Mouse (Mus musculus): Measurements from ENCODE around the gene Il17rb. TPM values are rescaled to one million over a fixed set of nuclear protein-coding genes. Genes with fewer than 3 reads are reported as not detected.

The Il17rb gene
- polyA plus RNA-seq, 2 experiments = 1.3 TPM

DNA sequence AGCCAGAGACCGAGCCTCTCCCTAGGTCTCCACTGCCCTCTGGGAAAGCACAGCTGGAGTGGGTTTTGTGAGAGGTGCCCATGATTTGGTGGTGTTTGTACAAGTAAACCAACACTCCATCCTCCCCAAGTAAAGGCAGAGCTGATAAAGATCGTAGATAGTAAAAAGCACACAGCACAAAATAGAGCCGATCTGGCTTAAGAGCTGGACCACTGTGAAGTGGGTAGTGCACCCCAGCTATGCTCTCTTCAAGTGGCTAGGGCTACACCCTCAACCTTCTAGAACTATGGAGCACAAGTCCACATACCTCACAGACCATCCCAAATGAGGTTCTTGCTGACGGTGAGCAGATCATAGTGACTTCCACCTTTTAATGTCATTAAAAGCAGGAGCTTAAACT lies 30.7 kb upstream of the Il17rb start:
- no peaks in the 10 kb centered on the region; the same call in 1 of the 2 replicates for H3K36me3 ChIP-seq (ENCODE audit: control insufficient read depth, insufficient read depth, low read length)
- no peaks in the 10 kb centered on the region for H3K4me1 ChIP-seq (ENCODE audit: control insufficient read depth, insufficient read depth, low read length)
- H3K27me3 ChIP-seq (ENCODE audit: control insufficient read depth, insufficient read depth, low read length) = no peaks in the 10 kb centered on the region
- H3K27ac ChIP-seq (replicated peaks; ENCODE audit: low read depth, low read length) = no peak overlapping the region
- DNase-seq (ENCODE audit: low spot score) (no peak), ATAC-seq (ENCODE audit: low FRiP score, low read depth) (no peak)
- 64% methylated on average over 4 of the region's 4 CpGs for whole genome bisulfite sequencing
- H3K9ac ChIP-seq (ENCODE audit: low read depth, low read length, severe bottlenecking) = no peak overlapping the region
- no peak overlapping the region for H3K4me2 ChIP-seq (replicated peaks; ENCODE audit: low read depth, low read length, severe bottlenecking)
- H3K4me3 ChIP-seq (replicated peaks; ENCODE audit: low read length) = no peak overlapping the region
- TF ChIP-seq POLR2A (IDR thresholded peaks at IDR 0.05; ENCODE audit: borderline replicate concordance, extremely low read depth, insufficient read depth, insufficient read length) = no peak
- H3K9me3 ChIP-seq (ENCODE audit: control insufficient read depth, low read length) = no peaks in the 10 kb centered on the region

- H3K9me3 ChIP-seq (ENCODE audit: control insufficient read depth, low read length) = no peaks in the 10 kb centered on the region
- no peak overlapping the region for H3K9ac ChIP-seq (ENCODE audit: low read depth, low read length, severe bottlenecking)
- TF ChIP-seq POLR2A (IDR thresholded peaks at IDR 0.05; ENCODE audit: borderline replicate concordance, extremely low read depth, insufficient read depth, insufficient read length) = no peak
- 86% methylated on average over 18 of the region's 18 CpGs for WGBS
- ATAC-seq (ENCODE audit: low FRiP score, low read depth) (no peak), DNase-seq (ENCODE audit: low spot score) (no peak)
- no peak overlapping the region for H3K27ac ChIP-seq (replicated peaks; ENCODE audit: low read depth, low read length)
- H3K4me2 ChIP-seq (replicated peaks; ENCODE audit: low read depth, low read length, severe bottlenecking) = no peak overlapping the region
- H3K4me1 ChIP-seq (ENCODE audit: control insufficient read depth, insufficient read depth, low read length) = no peaks in the 10 kb centered on the region
- no peaks in the 10 kb centered on the region; the same call in 1 of the 2 replicates for H3K36me3 ChIP-seq (ENCODE audit: control insufficient read depth, insufficient read depth, low read length)
- no peaks in the 10 kb centered on the region for H3K27me3 ChIP-seq (ENCODE audit: control insufficient read depth, insufficient read depth, low read length)
- no peak overlapping the region for H3K4me3 ChIP-seq (replicated peaks; ENCODE audit: low read length)
These were observed 29.7 kb upstream of the Il17rb start for GRCm38 (mm10) chr14:30038431-30038830.

GRCm38 (mm10) chr14:30033405-30033804 lies 24.7 kb upstream of the Il17rb start:
- H3K9me3 ChIP-seq (ENCODE audit: control insufficient read depth, low read length) = no peaks in the 10 kb centered on the region
- no peak for DNase-seq (ENCODE audit: low spot score)
- TF ChIP-seq POLR2A (IDR thresholded peaks at IDR 0.05; ENCODE audit: borderline replicate concordance, extremely low read depth, insufficient read depth, insufficient read length) = no peak
- H3K4me2 ChIP-seq (replicated peaks; ENCODE audit: low read depth, low read length, severe bottlenecking) = no peak overlapping the region
- no peak overlapping the region for H3K27ac ChIP-seq (replicated peaks; ENCODE audit: low read depth, low read length)
- no peak overlapping the region for H3K4me3 ChIP-seq (replicated peaks; ENCODE audit: low read length)
- no peak overlapping the region for H3K9ac ChIP-seq (ENCODE audit: low read depth, low read length, severe bottlenecking)
- H3K36me3 ChIP-seq (ENCODE audit: control insufficient read depth, insufficient read depth, low read length) = no peaks in the 10 kb centered on the region
- ATAC-seq (ENCODE audit: low FRiP score, low read depth) = no peak; the same call in 1 of the 2 replicates
- WGBS = 49% methylated on average over 8 of the region's 8 CpGs
- no peaks in the 10 kb centered on the region for H3K27me3 ChIP-seq (ENCODE audit: control insufficient read depth, insufficient read depth, low read length)
- no peaks in the 10 kb centered on the region for H3K4me1 ChIP-seq (ENCODE audit: control insufficient read depth, insufficient read depth, low read length)

DNA sequence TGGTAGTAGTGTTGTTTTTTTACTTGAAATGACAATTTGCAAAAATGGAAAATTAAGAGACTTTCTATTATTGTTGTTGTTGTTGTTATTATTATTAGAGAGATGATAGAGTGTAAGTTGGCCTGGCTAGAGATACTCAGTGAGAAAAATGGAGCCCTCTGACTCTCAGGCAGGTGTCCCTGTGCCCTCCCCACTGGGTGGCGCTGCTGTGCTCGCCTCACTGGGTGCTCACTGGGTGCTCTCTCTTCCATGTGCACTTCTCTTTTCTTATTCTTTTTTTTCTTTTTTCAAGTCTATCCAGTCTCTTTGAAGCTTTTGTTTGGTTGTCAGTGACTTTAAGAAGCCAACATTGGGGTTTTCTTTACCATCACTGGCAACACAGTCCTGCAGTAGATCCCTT lies 18.7 kb upstream of the Il17rb start:
- 45% methylated on average over 2 of the region's 2 CpGs for WGBS

DNA sequence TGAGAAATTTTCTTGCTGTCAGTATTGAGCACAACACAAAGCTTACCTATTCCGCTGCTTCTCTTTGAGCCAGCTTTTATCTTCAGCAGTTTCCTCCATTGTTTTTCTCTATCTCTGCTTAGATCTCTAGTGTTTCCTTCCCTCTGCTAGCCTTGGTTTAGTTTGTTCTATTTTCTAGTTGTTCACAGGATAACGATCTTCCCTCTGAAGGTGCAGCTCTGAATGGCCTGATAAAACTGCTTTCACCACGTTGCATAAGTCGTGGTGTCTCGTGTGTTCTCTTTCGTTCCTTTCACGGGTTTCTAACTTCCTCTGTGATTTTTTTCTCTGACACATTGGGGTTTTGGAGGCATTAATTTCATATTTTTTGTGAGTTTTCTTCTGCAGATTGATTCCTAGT lies 15.7 kb upstream of the Il17rb start:
- Histone ChIP-seq H3K27ac (replicated peaks; ENCODE audit: low read depth, low read length) (no peak overlapping the region), H3K4me2 (replicated peaks; ENCODE audit: low read depth, low read length, severe bottlenecking) (no peak overlapping the region), H3K9ac (ENCODE audit: low read depth, low read length, severe bottlenecking) (no peak overlapping the region), H3K4me3 (replicated peaks; ENCODE audit: low read length) (no peak overlapping the region), H3K36me3 (ENCODE audit: control insufficient read depth, insufficient read depth, low read length) (no peaks in the 10 kb centered on the region), H3K4me1 (ENCODE audit: control insufficient read depth, insufficient read depth, low read length) (no peaks in the 10 kb centered on the region), H3K9me3 (ENCODE audit: control insufficient read depth, low read length) (no peaks in the 10 kb centered on the region), H3K27me3 (ENCODE audit: control insufficient read depth, insufficient read depth, low read length) (no peaks in the 10 kb centered on the region)
- no peak for DNase-seq (ENCODE audit: low spot score)
- 57% methylated on average over 7 of the region's 7 CpGs for WGBS
- no peak for TF ChIP-seq POLR2A (IDR thresholded peaks at IDR 0.05; ENCODE audit: borderline replicate concordance, extremely low read depth, insufficient read depth, insufficient read length)
- ATAC-seq (ENCODE audit: low FRiP score, low read depth) = no peak

More for the DNA sequence above, 18.7 kb upstream of the Il17rb start:
- H3K4me2 ChIP-seq (replicated peaks; ENCODE audit: low read depth, low read length, severe bottlenecking) = no peak overlapping the region
- no peaks in the 10 kb centered on the region for H3K27me3 ChIP-seq (ENCODE audit: control insufficient read depth, insufficient read depth, low read length)
- no peaks in the 10 kb centered on the region for H3K36me3 ChIP-seq (ENCODE audit: control insufficient read depth, insufficient read depth, low read length)
- no peaks in the 10 kb centered on the region for H3K9me3 ChIP-seq (ENCODE audit: control insufficient read depth, low read length)
- H3K27ac ChIP-seq (replicated peaks; ENCODE audit: low read depth, low read length) = no peak overlapping the region
- ATAC-seq (ENCODE audit: low FRiP score, low read depth) = no peak
- H3K4me1 ChIP-seq (ENCODE audit: control insufficient read depth, insufficient read depth, low read length) = no peaks in the 10 kb centered on the region
- no peak overlapping the region for H3K4me3 ChIP-seq (replicated peaks; ENCODE audit: low read length)
- TF ChIP-seq POLR2A (IDR thresholded peaks at IDR 0.05; ENCODE audit: borderline replicate concordance, extremely low read depth, insufficient read depth, insufficient read length) = no peak
- H3K9ac ChIP-seq (ENCODE audit: low read depth, low read length, severe bottlenecking) = no peak overlapping the region
- DNase-seq (ENCODE audit: low spot score) = no peak

DNA sequence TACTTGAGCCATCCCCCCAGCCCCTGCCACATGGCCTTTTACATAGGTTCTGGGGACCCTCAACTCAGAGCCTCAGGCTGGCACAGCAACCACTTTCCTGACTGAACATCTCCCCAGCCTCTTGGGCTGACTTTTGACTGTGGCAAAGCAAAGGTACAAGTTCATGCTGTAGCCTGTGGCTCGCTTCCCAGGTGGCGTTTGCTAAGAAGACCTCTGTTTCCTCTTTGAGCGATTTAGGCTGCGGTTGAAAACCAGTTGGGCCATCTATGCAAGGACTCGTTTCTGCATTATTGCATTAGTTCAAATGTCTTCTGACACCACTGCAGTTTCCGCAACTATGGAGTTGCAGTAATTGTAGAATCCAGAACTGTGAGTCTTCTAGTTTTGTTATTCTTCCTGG lies 13.8 kb upstream of the Il17rb start:
- H3K4me3 ChIP-seq (replicated peaks; ENCODE audit: low read length) = no peak overlapping the region
- no peak overlapping the region for H3K27ac ChIP-seq (replicated peaks; ENCODE audit: low read depth, low read length)
- H3K36me3 ChIP-seq (ENCODE audit: control insufficient read depth, insufficient read depth, low read length) = no peaks in the 10 kb centered on the region
- ATAC-seq (ENCODE audit: low FRiP score, low read depth) (no peak), DNase-seq (ENCODE audit: low spot score) (no peak)
- no peaks in the 10 kb centered on the region for H3K9me3 ChIP-seq (ENCODE audit: control insufficient read depth, low read length)
- no peak for TF ChIP-seq POLR2A (IDR thresholded peaks at IDR 0.05; ENCODE audit: borderline replicate concordance, extremely low read depth, insufficient read depth, insufficient read length)
- H3K4me2 ChIP-seq (replicated peaks; ENCODE audit: low read depth, low read length, severe bottlenecking) = no peak overlapping the region
- no peaks in the 10 kb centered on the region for H3K27me3 ChIP-seq (ENCODE audit: control insufficient read depth, insufficient read depth, low read length)
- H3K4me1 ChIP-seq (ENCODE audit: control insufficient read depth, insufficient read depth, low read length) = no peaks in the 10 kb centered on the region
- no peak overlapping the region for H3K9ac ChIP-seq (ENCODE audit: low read depth, low read length, severe bottlenecking)
- WGBS = 88% methylated on average over 6 of the region's 6 CpGs
